29 mouse cellular contexts compared by ENCODE assay signal in the genomic region with DNA sequence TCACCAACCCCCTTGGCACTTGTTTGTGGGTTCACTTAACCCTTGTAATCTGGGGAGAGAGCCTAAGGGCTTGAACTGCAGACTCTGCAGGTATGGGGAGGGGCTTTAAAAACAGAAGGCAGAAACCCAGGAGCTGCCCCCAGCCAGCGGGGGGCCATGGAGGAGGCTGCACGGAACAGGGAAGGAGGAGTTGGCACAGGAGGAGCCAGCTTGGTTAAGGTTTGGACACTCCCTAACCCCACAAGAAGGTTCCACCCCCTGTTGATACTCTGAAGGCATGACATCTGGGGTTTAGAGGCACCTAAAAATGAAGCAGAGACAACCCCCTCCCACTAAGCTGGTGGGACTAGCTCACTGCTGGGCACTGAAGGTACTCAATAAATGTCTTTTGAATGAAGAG. TPM values are rescaled to one million over a fixed set of nuclear protein-coding genes. Genes with fewer than 3 reads are reported as not detected.
DNase-seq lines count a peak whose midpoint lies in the region; ATAC-seq and TF ChIP-seq lines count a peak whose summit lies in the region.
"Not testable (repeated sequence)": the region's sequence is repeated elsewhere in the genome, so short reads cannot be mapped to it uniquely, and the experiment has no call there.
"Had no signal": no experiment of that assay in that cellular context is flagged by ENCODE, and none has a peak within 500 bp of the region (broad histone marks: within the 10 kb centered on the region; RNA-seq: fewer than 3 reads in every experiment).

No protein-coding gene starts in this region.

- TF ChIP-seq CTCF in G1E (IDR thresholded peaks at IDR 0.05; ENCODE audit: low read depth, low read length): not testable (repeated sequence)

- H3K9ac ChIP-seq in intestine, embryonic 15.5 days; lung, embryonic 15.5 days; midbrain, embryonic 13.5 days (replicated peaks); stomach, embryonic 16.5 days (ENCODE audit: low read length): not testable (repeated sequence)

- not testable (repeated sequence) for H3K9me3 ChIP-seq in G1E (replicated peaks); intestine, embryonic 15.5 days; lung, embryonic 15.5 days; midbrain, embryonic 13.5 days; stomach, embryonic 16.5 days (replicated peaks; ENCODE audit: control insufficient read depth, low read length)

- H3K27me3 ChIP-seq in G1E (ENCODE audit: insufficient read depth, low read length); intestine, embryonic 15.5 days (replicated peaks); lung, embryonic 15.5 days; midbrain, embryonic 13.5 days; stomach, embryonic 16.5 days (ENCODE audit: control insufficient read depth, insufficient read depth, low read length): not testable (repeated sequence)

- peak; percentile 43; the same call in 1 of the 2 replicates for ATAC-seq in G1E (ENCODE audit: extremely low read depth, insufficient number of reproducible peaks, low FRiP score, poor library complexity, severe bottlenecking)
- peak; percentile 47 for ATAC-seq in erythroid progenitor cell, adult 5-6 weeks (replicated peaks; ENCODE audit: low FRiP score, poor library complexity, severe bottlenecking)
- ATAC-seq in hematopoietic stem cell, adult 5-6 weeks (replicated peaks in 1 of 2; ENCODE audit: insufficient read depth in 1 of 2, low FRiP score in 2 of 2, low TSS enrichment in 1 of 2, low read depth in 1 of 2, poor library complexity in 2 of 2, severe bottlenecking in 2 of 2): peak; percentile 35 to 36; a peak in 2 of 4 replicates
- peak; percentile 31; the same call in 1 of the 2 replicates for ATAC-seq in intestine, embryonic 15.5 days
- peak; percentile 31; the same call in 1 of the 2 replicates for ATAC-seq in lung, embryonic 15.5 days (ENCODE audit: borderline replicate concordance, extremely low read depth, low FRiP score, low TSS enrichment)
- peak; percentile 48 for ATAC-seq in megakaryocyte progenitor cell, adult 5-6 weeks (replicated peaks; ENCODE audit: poor library complexity)
- peak; percentile 43; the same call in 1 of the 2 replicates for ATAC-seq in midbrain, embryonic 13.5 days
- ATAC-seq in stomach, embryonic 16.5 days (ENCODE audit: insufficient read depth, low FRiP score): peak; percentile 40; the same call in 1 of the 2 replicates

- not testable (repeated sequence) for H3K4me2 ChIP-seq in intestine, embryonic 15.5 days (replicated peaks); lung, embryonic 15.5 days; midbrain, embryonic 13.5 days (replicated peaks); stomach, embryonic 16.5 days (ENCODE audit: low read depth, low read length)

- not testable (repeated sequence) for H3K36me3 ChIP-seq in G1E (replicated peaks); intestine, embryonic 15.5 days; lung, embryonic 15.5 days; midbrain, embryonic 13.5 days; stomach, embryonic 16.5 days (ENCODE audit: control insufficient read depth, insufficient read depth, low read length)

- H3K27ac ChIP-seq in intestine, embryonic 15.5 days; lung, embryonic 15.5 days; midbrain, embryonic 13.5 days; stomach, embryonic 16.5 days (ENCODE audit: low read length): not testable (repeated sequence)

- not testable (repeated sequence) for H3K4me1 ChIP-seq in G1E (ENCODE audit: insufficient read depth, low read depth, low read length); intestine, embryonic 15.5 days (replicated peaks); lung, embryonic 15.5 days; midbrain, embryonic 13.5 days (replicated peaks); stomach, embryonic 16.5 days (ENCODE audit: control insufficient read depth, insufficient read depth, low read length)

- WGBS in intestine, embryonic 15.5 days: no CpG with 5 or more reads among the region's 2 CpGs
- WGBS in lung, embryonic 15.5 days: no CpG with 5 or more reads among the region's 2 CpGs
- no CpG with 5 or more reads among the region's 2 CpGs for WGBS in midbrain, embryonic 13.5 days
- no CpG with 5 or more reads among the region's 2 CpGs for WGBS in stomach, embryonic 16.5 days

- DNase-seq in G1E (ENCODE audit: low spot score): not testable (repeated sequence)

- H3K4me3 ChIP-seq in G1E (ENCODE audit: low read depth, low read length); intestine, embryonic 15.5 days (replicated peaks); lung, embryonic 15.5 days; midbrain, embryonic 13.5 days (replicated peaks); stomach, embryonic 16.5 days (replicated peaks; ENCODE audit: low read length): not testable (repeated sequence)

RNA-seq across cellular contexts. Expression of gene Gm36079, which starts 12.8 kb away (rescaled TPM):
- total RNA-seq in G1E (2014; fragmentation: Nextera tagmentation) (not detected in 2 replicates), G1E (2017) (0.35 and 1.7 TPM in 2 replicates)
- polyA plus RNA-seq in G1E (2012): not detected in 2 replicates
- not detected in 2 replicates for total RNA-seq in erythroid progenitor cell, adult 5-6 weeks (2015; ENCODE audit: low replicate concordance)
- not detected in 2 replicates for total RNA-seq in erythroid progenitor cell, adult 5-6 weeks (2017; ENCODE audit: low replicate concordance)
- not detected in 2 replicates for total RNA-seq in hematopoietic stem cell, adult 5-6 weeks (2017)
- not detected in 2 replicates for polyA plus RNA-seq in intestine, embryonic 15.5 days (2015; fragmentation: Nextera tagmentation; extraction: Ambion mirVana)
- not detected in 2 replicates for polyA plus RNA-seq in lung, embryonic 15.5 days (2015; fragmentation: Nextera tagmentation; extraction: Ambion mirVana)
- total RNA-seq in megakaryocyte progenitor cell, adult 5-6 weeks (2015): 3.7 TPM in 1 of 2 replicates, not detected in the other
- total RNA-seq in megakaryocyte progenitor cell, adult 5-6 weeks (2017): not detected in 2 replicates
- polyA plus RNA-seq in midbrain, embryonic 13.5 days (2015; fragmentation: Nextera tagmentation; extraction: Ambion mirVana): not detected in 2 replicates
- not detected in 2 replicates for polyA plus RNA-seq in stomach, embryonic 16.5 days (2015; fragmentation: Nextera tagmentation; extraction: Ambion mirVana)
- total RNA-seq: adrenal gland, adult 18-20 months; adrenal gland, postnatal 10 days; adrenal gland, postnatal 36 days; ES-E14; gastrocnemius, adult 18-20 months; gastrocnemius, postnatal 10 days; gastrocnemius, postnatal 36 days; heart, adult 8-10 months; heart, postnatal 10 days; heart, postnatal 36 days had no signal
- polyA plus RNA-seq: embryonic facial prominence, embryonic 12.5 days; embryonic facial prominence, embryonic 15.5 days; erythroblast, embryonic 14.5 days; forebrain, embryonic 10.5 days; forebrain, embryonic 13.5 days; forebrain, embryonic 16.5 days; heart, embryonic 11.5 days; heart, embryonic 14.5 days; hindbrain, embryonic 11.5 days; hindbrain, embryonic 16.5 days; Patski had no signal

RNA-seq across cellular contexts. Expression of gene Gm21188, which starts 38.0 kb away (rescaled TPM):
- total RNA-seq in G1E (2014; fragmentation: Nextera tagmentation) (not detected in 2 replicates), G1E (2017) (0.27 and 0.70 TPM in 2 replicates)
- 0.02 TPM in 1 of 2 replicates, not detected in the other for polyA plus RNA-seq in G1E (2012)
- total RNA-seq in erythroid progenitor cell, adult 5-6 weeks (2015; ENCODE audit: low replicate concordance): 33.5 and 35.0 TPM in 2 replicates
- total RNA-seq in erythroid progenitor cell, adult 5-6 weeks (2017; ENCODE audit: low replicate concordance): 10.9 and 11.7 TPM in 2 replicates
- 3.9 and 8.6 TPM in 2 replicates for total RNA-seq in hematopoietic stem cell, adult 5-6 weeks (2017)
- polyA plus RNA-seq in intestine, embryonic 15.5 days (2015; fragmentation: Nextera tagmentation; extraction: Ambion mirVana): 0.16 TPM in 1 of 2 replicates, not detected in the other
- polyA plus RNA-seq in lung, embryonic 15.5 days (2015; fragmentation: Nextera tagmentation; extraction: Ambion mirVana): not detected in 2 replicates
- total RNA-seq in megakaryocyte progenitor cell, adult 5-6 weeks (2015): 70.2 and 71.3 TPM in 2 replicates
- 34.4 and 35.7 TPM in 2 replicates for total RNA-seq in megakaryocyte progenitor cell, adult 5-6 weeks (2017)
- not detected in 2 replicates for polyA plus RNA-seq in midbrain, embryonic 13.5 days (2015; fragmentation: Nextera tagmentation; extraction: Ambion mirVana)
- 0.12 TPM in 1 of 2 replicates, not detected in the other for polyA plus RNA-seq in stomach, embryonic 16.5 days (2015; fragmentation: Nextera tagmentation; extraction: Ambion mirVana)
- total RNA-seq: ES-E14; heart, postnatal 10 days had no signal
- polyA plus RNA-seq: embryonic facial prominence, embryonic 12.5 days; embryonic facial prominence, embryonic 15.5 days; erythroblast, embryonic 14.5 days; forebrain, embryonic 10.5 days; forebrain, embryonic 13.5 days; forebrain, embryonic 16.5 days; heart, embryonic 11.5 days; heart, embryonic 14.5 days; hindbrain, embryonic 11.5 days; hindbrain, embryonic 16.5 days had no signal
